Comparison of ENCODE assay signal across 8 mouse cellular contexts in the genomic region with DNA sequence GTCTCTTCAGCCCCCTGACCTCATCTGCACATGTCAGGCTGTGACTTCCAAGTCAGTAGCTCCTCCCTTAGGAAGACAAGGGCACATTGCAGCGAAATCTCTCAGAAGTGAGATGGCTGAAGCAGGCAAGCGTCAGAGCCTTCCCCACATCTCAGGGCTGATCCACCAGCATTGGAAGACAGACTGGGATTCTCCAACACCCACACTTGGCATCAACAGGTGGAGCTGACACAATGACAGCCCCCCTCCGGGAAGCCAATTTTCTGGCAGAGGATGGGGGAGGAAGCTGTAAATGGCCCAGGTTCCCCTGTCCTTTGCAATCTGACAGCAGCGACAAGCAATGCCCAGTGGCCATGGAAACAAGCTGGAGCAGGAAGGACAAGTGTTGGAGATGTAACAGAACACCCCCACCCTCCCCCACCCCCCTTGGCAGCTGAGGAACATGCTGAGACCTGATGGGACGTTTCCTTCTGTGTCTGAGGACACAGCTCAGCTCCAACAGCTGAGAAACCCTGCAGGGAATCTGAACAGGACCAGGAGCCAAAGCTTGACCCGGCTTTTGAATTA. TPM values are rescaled to one million over a fixed set of nuclear protein-coding genes. Genes with fewer than 3 reads are reported as not detected.
DNase-seq lines count a peak whose midpoint lies in the region.

No protein-coding gene starts in this region.

- DNase-seq in cerebellum, postnatal 25 days: peak; percentile 22 to 28
- DNase-seq in cerebellum, adult 11 months: no peak
- peak; percentile 58 to 59 for DNase-seq in left cerebral cortex, adult 18-20 months (ENCODE audit: low spot score in 2 of 2)
- no peak for DNase-seq in left cerebral cortex, adult 11 months (ENCODE audit: low spot score)
- peak; percentile 28 to 44 for DNase-seq in frontal cortex, postnatal 25 days (ENCODE audit: low spot score in 2 of 2)
- DNase-seq in mesoderm, embryonic 11.5 days (ENCODE audit: low read depth, low spot score): peak; percentile 42
- DNase-seq in T-cell, adult 2 months (ENCODE audit: low spot score): no peak
- no peak for DNase-seq in adrenal gland, adult (ENCODE audit: inconsistent age in 2 of 2, low spot score in 1 of 2)

RNA-seq across cellular contexts. Expression of gene Lyzl4, which starts 41.0 kb away (rescaled TPM):
- 1 to 10 TPM; 1.4 to 1.8 TPM for total RNA-seq in left cerebral cortex, adult 18-20 months (2021)

RNA-seq across cellular contexts. Expression of gene Vipr1, which starts 41.6 kb away (rescaled TPM):
- total RNA-seq in left cerebral cortex, adult 18-20 months (2021): 10 to 100 TPM; 22.1 to 35.8 TPM

Comparison
In these comparisons a context has a peak if more than half of its experiments do, and no peak if none do; other contexts are left out.
1. DNase-seq: peak in cerebellum, postnatal 25 days (2 of 2), left cerebral cortex, adult 18-20 months (2 of 2), frontal cortex, postnatal 25 days (2 of 2) and mesoderm, embryonic 11.5 days (single experiment); none in cerebellum, adult 11 months (single experiment), left cerebral cortex, adult 11 months (single experiment), T-cell, adult 2 months (single experiment) and adrenal gland, adult (0 of 2).